Mouse (Mus musculus) forebrain, embryonic 11.5 days (tissue): ENCODE results near the gene Rbbp8nl. TPM values are rescaled to one million over a fixed set of nuclear protein-coding genes. Genes with fewer than 3 reads are reported as not detected.

Source experiments
- microRNA-seq: library from miRNA; unstranded; fragments of <30 nt; microRNA quantifications from one replicate; pipeline ENCODE4, GENCODE M21; 2016; ENCODE audit not compliant: insufficient number of aligned reads
- polyA plus RNA-seq: library from polyadenylated mRNA; unstranded; fragments of >200 nt; fragmentation: Nextera tagmentation; extraction: Ambion mirVana; gene quantifications from 2 replicates; pipeline ENCODE4 v1.2.1, GENCODE M21; 2014

Gene Rbbp8nl
- polyA plus RNA-seq, 1 experiment from 2014 or later: 0.08 TPM

Small RNAs within 50 kb of the gene (microRNA-seq; reads per million reads assigned to microRNA genes)
- gene Mir3091: not detected

Other genes starting within 250 kb of the Rbbp8nl start
- 681 and 714 TPM in 2 replicates for gene Psma7, start 247.4 kb downstream of the Rbbp8nl start, polyA plus RNA-seq
- 16.8 and 17.8 TPM in 2 replicates for gene Ss18l1, start 247.4 kb downstream of the Rbbp8nl start, polyA plus RNA-seq
- gene Mtg2, start 219.3 kb downstream of the Rbbp8nl start, polyA plus RNA-seq: 32.3 and 34.8 TPM in 2 replicates
- 0.95 and 1.1 TPM in 2 replicates for gene Hrh3, start 185.4 kb downstream of the Rbbp8nl start, polyA plus RNA-seq
- gene Osbpl2, start 170.6 kb downstream of the Rbbp8nl start, polyA plus RNA-seq: 40.9 and 43.8 TPM in 2 replicates
- 200 and 207 TPM in 2 replicates for gene Adrm1, start 118.4 kb downstream of the Rbbp8nl start, polyA plus RNA-seq
- gene Lama5, start 64.0 kb downstream of the Rbbp8nl start, polyA plus RNA-seq: 5.9 and 7.8 TPM in 2 replicates
- gene Rps21, start 32.5 kb downstream of the Rbbp8nl start, polyA plus RNA-seq: 423 and 468 TPM in 2 replicates
- gene Cables2, start 16.4 kb downstream of the Rbbp8nl start, polyA plus RNA-seq: 16.8 and 18.7 TPM in 2 replicates
- gene Gata5, start 44.8 kb upstream of the Rbbp8nl start, polyA plus RNA-seq: 0.05 TPM in 1 of 2 replicates, not detected in the other
- gene Slco4a1, start 166.4 kb upstream of the Rbbp8nl start, polyA plus RNA-seq: 4.7 and 6.1 TPM in 2 replicates
- 0.15 and 0.21 TPM in 2 replicates for gene Ntsr1, start 210.1 kb upstream of the Rbbp8nl start, polyA plus RNA-seq